Mouse (Mus musculus) adrenal gland, adult 2 months (tissue): ENCODE data around the gene Vmn2r116. TPM values are rescaled to one million over a fixed set of nuclear protein-coding genes. Genes with fewer than 3 reads are reported as not detected.
"Not testable (repeated sequence)": the region's sequence is repeated elsewhere in the genome, so short reads cannot be mapped to it uniquely, and the experiment has no call there.

ENCODE experiments used
- DNase-seq: peaks from one replicate; pipeline ENCODE4 v3.0.0; 2021
- long read RNA-seq: library from polyadenylated mRNA; stranded (forward); transcript quantifications from one replicate; pipeline ENCODE4 v2.0.0, GENCODE M21; 2021
- polyA plus RNA-seq: library from polyadenylated mRNA; depleted of rRNA; stranded (reverse); fragments of >200 nt; gene quantifications from 2 replicates; pipeline ENCODE4 v1.2.3, GENCODE M21; 2012; rRNA removed
- total RNA-seq, 2 experiments: library from RNA; stranded (reverse); gene quantifications; 2 replicates each; pipeline ENCODE4 v1.2.3; 2021

Gene Vmn2r116
- total RNA-seq (not detected), polyA plus RNA-seq (not detected in 2 replicates)
- long read RNA-seq = 0 reads

DNA sequence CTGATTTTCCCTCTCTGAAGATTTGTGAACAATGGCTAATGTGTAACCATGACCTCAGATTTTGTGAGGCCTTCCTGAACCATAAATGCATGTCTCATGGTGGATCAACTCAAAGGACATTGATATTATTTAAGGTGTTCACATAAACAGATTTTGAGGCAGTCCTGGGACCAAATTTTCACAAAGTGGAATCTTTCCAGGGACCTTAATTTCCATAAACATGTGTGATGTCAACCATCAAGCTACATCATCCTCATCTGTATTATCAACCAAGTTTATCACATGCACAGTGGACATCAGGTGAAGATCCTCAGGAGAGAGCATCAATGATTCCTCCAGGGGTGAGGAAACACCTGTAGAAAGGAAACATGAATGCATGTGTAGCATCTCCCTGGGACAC is at the start of gene Vmn2r116:
Gene Vmn2r116, plus strand, starts transcription at position 301 of the 400 bp plus-strand sequence.
- not testable (repeated sequence) for DNase-seq

DNA sequence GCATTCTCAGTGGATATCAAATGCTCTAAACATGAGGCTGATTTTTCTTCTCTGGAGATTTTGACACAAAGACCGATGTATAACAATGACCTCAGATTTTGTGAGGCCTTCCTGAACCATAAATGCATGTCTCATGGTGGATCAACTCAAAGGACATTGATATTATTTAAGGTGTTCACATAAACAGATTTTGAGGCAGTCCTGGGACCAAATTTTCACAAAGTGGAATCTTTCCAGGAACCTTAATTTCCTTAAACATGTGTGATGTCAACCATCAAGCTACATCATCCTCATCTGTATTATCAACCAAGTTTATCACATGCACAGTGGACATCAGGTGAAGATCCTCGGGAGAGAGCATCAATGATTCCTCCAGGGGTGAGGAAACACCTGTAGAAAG is 41.0 kb upstream of the Vmn2r116 start, which contains the start of gene Vmn2r115:
Gene Vmn2r115, plus strand, starts transcription at position 301 of the 400 bp plus-strand sequence.
- DNase-seq = not testable (repeated sequence)

DNA sequence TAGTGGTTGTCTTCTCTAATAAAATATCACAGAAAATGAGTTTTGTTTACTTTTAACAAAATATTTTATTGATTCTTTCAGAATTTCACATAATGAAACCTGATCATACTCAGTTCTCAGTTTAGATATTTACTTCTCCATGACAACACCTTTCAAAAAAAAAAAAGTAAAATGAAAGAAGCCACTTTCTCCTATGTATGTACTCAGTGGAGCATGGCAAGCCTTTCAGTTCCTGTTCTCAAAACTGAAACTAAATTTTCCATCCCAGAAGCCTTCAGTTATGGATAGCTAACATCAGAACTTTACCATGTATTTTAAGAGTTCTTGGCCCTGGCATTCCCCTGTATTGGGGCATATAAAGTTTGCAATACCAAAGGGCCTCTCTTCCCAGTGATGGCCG is 32.8 kb upstream of the Vmn2r116 start:
- no peak for DNase-seq

DNA sequence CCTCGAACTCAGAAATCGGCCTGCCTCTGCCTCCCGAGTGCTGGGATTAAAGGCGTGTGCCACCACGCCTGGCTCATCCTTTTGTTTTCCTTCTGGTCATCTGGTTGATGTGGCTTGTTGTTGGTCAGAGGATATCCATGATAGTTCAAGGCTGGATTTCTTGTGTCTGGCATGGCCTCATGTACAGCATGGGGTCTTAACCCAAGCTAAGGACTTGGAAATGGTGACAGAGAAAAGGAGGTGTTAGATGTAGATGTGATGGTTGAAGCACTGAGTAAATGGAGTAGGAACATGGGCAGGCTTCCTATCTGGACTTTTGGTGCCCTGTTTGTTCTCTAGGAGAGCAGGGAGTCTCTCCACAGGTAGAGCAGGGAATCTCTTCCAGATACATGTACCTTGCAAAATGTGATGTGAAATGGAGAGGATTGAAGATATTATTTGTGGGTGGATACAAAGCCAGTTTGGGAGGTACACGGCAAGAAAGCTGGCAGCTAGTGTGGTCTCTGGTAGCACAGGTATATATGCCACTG is 48.8 kb downstream of the Vmn2r116 start:
- no peak for DNase-seq

Other genes starting within 250 kb of the Vmn2r116 start
- gene Zfp40, start 191.4 kb upstream of the Vmn2r116 start, total RNA-seq = 1 to 10 TPM; 6.3 to 7.6 TPM
- 0.22 and 0.49 TPM in 2 replicates for gene Zfp40, start 191.4 kb upstream of the Vmn2r116 start, polyA plus RNA-seq
- not detected for gene Vmn2r114, start 72.1 kb upstream of the Vmn2r116 start, total RNA-seq
- not detected in 2 replicates for gene Vmn2r114, start 72.1 kb upstream of the Vmn2r116 start, polyA plus RNA-seq
- gene Vmn2r115, start 40.9 kb upstream of the Vmn2r116 start, total RNA-seq = not detected
- gene Vmn2r115, start 40.9 kb upstream of the Vmn2r116 start, polyA plus RNA-seq = not detected in 2 replicates
- not detected for gene Vmn2r117, start 95.1 kb downstream of the Vmn2r116 start, total RNA-seq
- not detected in 2 replicates for gene Vmn2r117, start 95.1 kb downstream of the Vmn2r116 start, polyA plus RNA-seq
- 10 to 100 TPM; 11.0 to 11.6 TPM for gene Zfp213, start 179.6 kb downstream of the Vmn2r116 start, total RNA-seq
- gene Zfp213, start 179.6 kb downstream of the Vmn2r116 start, polyA plus RNA-seq = 25.5 and 28.1 TPM in 2 replicates
- 10 to 100 TPM in 1 of 2 experiments, 1 to 10 TPM in 1; 6.6 to 12.4 TPM for gene Zfp13, start 214.9 kb downstream of the Vmn2r116 start, total RNA-seq
- gene Zfp13, start 214.9 kb downstream of the Vmn2r116 start, polyA plus RNA-seq = 25.1 and 25.4 TPM in 2 replicates
- gene Zscan10, start 216.3 kb downstream of the Vmn2r116 start, total RNA-seq = not detected
- 0.04 TPM in 1 of 2 replicates, not detected in the other for gene Zscan10, start 216.3 kb downstream of the Vmn2r116 start, polyA plus RNA-seq